Mouse (Mus musculus): ENCODE results near the gene Gpalpp1. TPM values are rescaled to one million over a fixed set of nuclear protein-coding genes. Genes with fewer than 3 reads are reported as not detected.

The Gpalpp1 gene
- polyA plus RNA-seq, 1 experiment from 2014 or later, result 11.0 TPM

DNA sequence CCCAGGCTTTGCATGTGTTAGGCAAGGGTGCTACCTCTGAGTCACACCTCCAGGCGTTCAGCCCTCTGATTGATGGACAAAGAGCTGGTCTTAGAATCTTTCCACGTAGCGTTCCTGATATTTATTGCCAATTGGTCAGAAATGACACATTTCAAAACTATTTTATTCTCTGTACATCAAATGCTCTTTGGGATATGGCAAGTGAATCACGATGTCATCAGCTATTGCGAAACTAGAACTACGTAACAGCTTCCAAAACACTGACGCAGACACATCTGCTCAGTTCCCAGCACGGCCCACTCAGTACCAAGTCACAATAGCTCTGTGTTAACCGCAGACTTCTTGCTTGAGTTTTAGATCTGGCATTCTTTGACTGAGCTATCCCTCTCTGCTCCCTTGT lies 11.0 kb downstream of the Gpalpp1 start:
- Histone ChIP-seq H3K4me3 (ENCODE audit: control insufficient read depth in 1 of 2, insufficient read depth in 1 of 2, low read depth in 1 of 2, low read length in 2 of 2) (no peak overlapping the region), H3K4me1 (ENCODE audit: control insufficient read depth in 2 of 2, insufficient read depth in 2 of 2, low read length in 2 of 2) (no peaks in the 10 kb centered on the region), H3K36me3 (ENCODE audit: control insufficient read depth, insufficient read depth, low read length) (peaks cover 79% of the 10 kb centered on the region), H3K4me2 (ENCODE audit: low read length) (no peak overlapping the region), H3K27ac (replicated peaks in 1 of 2; ENCODE audit: control insufficient read depth in 1 of 2, insufficient read depth in 1 of 2, low read depth in 2 of 2, low read length in 2 of 2) (no peak overlapping the region), H3K9ac (ENCODE audit: low read length) (no peak overlapping the region), H3K27me3 (ENCODE audit: control insufficient read depth, insufficient read depth, low read length) (no peaks in the 10 kb centered on the region), H3K9me3 (ENCODE audit: control insufficient read depth, low read length) (no peaks in the 10 kb centered on the region)
- ATAC-seq (ENCODE audit: insufficient number of reproducible peaks, insufficient read depth, low FRiP score, low read depth), result no peak
- 94% methylated on average over 9 of the region's 9 CpGs for WGBS

DNA sequence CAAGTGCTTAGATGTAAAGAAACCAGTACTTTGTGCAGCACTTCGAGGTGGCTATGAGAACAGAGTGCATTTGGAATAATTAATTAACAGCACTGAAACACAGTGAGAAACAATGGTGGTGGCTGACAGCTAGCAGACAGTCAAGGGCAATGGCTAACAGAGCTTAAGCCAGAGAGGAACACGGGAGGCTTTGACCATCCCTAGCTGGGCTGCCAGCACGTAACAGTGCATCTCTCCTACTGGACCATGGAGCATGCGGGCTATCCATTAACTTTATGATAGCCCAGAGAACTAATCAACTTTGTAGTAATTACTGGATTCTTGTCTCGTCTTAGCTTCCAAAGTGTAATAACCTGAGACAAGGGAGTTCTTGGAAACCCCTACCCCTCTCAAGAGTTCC lies 12.7 kb downstream of the Gpalpp1 start:
- no peaks in the 10 kb centered on the region for H3K9me3 ChIP-seq (ENCODE audit: control insufficient read depth, low read length)
- H3K36me3 ChIP-seq (ENCODE audit: control insufficient read depth, insufficient read depth, low read length), result peaks cover 83% of the 10 kb centered on the region
- H3K27me3 ChIP-seq (ENCODE audit: control insufficient read depth, insufficient read depth, low read length), result no peaks in the 10 kb centered on the region
- ATAC-seq (ENCODE audit: insufficient number of reproducible peaks, insufficient read depth, low FRiP score, low read depth), result no peak
- H3K4me3 ChIP-seq (ENCODE audit: control insufficient read depth in 1 of 2, insufficient read depth in 1 of 2, low read depth in 1 of 2, low read length in 2 of 2), result no peak overlapping the region
- no peak overlapping the region for H3K27ac ChIP-seq (replicated peaks in 1 of 2; ENCODE audit: control insufficient read depth in 1 of 2, insufficient read depth in 1 of 2, low read depth in 2 of 2, low read length in 2 of 2)
- 94% methylated on average over 5 of the region's 5 CpGs for WGBS
- no peak overlapping the region for H3K9ac ChIP-seq (ENCODE audit: low read length)
- H3K4me2 ChIP-seq (ENCODE audit: low read length), result no peak overlapping the region
- no peaks in the 10 kb centered on the region for H3K4me1 ChIP-seq (ENCODE audit: control insufficient read depth in 2 of 2, insufficient read depth in 2 of 2, low read length in 2 of 2)

DNA sequence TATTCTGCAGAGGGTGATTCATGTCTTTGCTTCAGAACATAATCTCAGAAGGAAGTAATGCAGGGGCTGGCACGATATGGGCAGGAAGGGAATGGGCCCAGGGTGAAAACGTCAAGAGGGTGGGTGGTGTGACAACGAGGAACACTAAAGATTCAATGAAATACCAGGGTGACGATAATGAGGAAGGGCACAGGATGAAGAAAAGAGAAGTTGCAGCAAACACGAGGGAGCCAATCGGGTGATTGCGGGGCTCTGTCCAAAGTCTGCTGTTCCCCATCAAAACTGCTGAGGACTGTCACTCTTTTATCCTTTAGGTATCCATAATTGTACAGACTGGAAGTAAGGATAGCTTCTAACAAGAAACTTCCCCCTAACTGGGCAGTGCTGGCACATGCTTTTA lies 13.3 kb downstream of the Gpalpp1 start:
- Histone ChIP-seq H3K27me3 (ENCODE audit: control insufficient read depth, insufficient read depth, low read length) (no peaks in the 10 kb centered on the region), H3K4me3 (ENCODE audit: control insufficient read depth in 1 of 2, insufficient read depth in 1 of 2, low read depth in 1 of 2, low read length in 2 of 2) (no peak overlapping the region), H3K27ac (replicated peaks in 1 of 2; ENCODE audit: control insufficient read depth in 1 of 2, insufficient read depth in 1 of 2, low read depth in 2 of 2, low read length in 2 of 2) (no peak overlapping the region), H3K9me3 (ENCODE audit: control insufficient read depth, low read length) (no peaks in the 10 kb centered on the region), H3K36me3 (ENCODE audit: control insufficient read depth, insufficient read depth, low read length) (peaks cover 82% of the 10 kb centered on the region), H3K4me1 (ENCODE audit: control insufficient read depth in 2 of 2, insufficient read depth in 2 of 2, low read length in 2 of 2) (no peaks in the 10 kb centered on the region), H3K4me2 (ENCODE audit: low read length) (no peak overlapping the region), H3K9ac (ENCODE audit: low read length) (no peak overlapping the region)
- ATAC-seq (ENCODE audit: insufficient number of reproducible peaks, insufficient read depth, low FRiP score, low read depth), result no peak
- WGBS, result 83% methylated on average over 7 of the region's 7 CpGs

DNA sequence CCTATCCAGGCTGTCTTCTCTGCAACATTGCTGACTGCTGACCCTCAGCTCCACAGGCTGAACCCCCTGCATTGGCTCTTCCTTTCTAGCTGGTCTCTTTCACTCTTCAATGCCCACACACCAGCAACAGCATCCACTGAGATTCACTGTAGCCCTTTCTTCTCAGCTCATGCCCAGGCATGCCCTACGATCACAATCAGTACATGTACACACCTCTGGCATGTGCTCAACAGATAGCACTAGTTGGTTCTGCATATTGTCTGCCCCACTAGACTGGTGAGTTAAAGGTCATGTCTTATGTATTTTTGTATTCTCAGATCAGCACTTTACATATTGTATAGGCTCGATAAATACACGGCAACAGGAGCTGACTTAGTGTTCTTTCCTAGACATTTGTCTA lies 26.4 kb downstream of the Gpalpp1 start:
- no peak overlapping the region for H3K9ac ChIP-seq (ENCODE audit: low read length)
- WGBS, result 50% methylated on average over 3 of the region's 3 CpGs
- H3K4me1 ChIP-seq (ENCODE audit: control insufficient read depth in 2 of 2, insufficient read depth in 2 of 2, low read length in 2 of 2), result peaks cover 0 to 2% of the 10 kb centered on the region in 2 experiments; a peak in 1 of 4 replicates
- peaks cover 4% of the 10 kb centered on the region; the same call in 1 of the 2 replicates for H3K36me3 ChIP-seq (ENCODE audit: control insufficient read depth, insufficient read depth, low read length)
- no peak overlapping the region for H3K27ac ChIP-seq (replicated peaks in 1 of 2; ENCODE audit: control insufficient read depth in 1 of 2, insufficient read depth in 1 of 2, low read depth in 2 of 2, low read length in 2 of 2)
- H3K4me2 ChIP-seq (ENCODE audit: low read length), result no peak overlapping the region
- H3K4me3 ChIP-seq (ENCODE audit: control insufficient read depth in 1 of 2, insufficient read depth in 1 of 2, low read depth in 1 of 2, low read length in 2 of 2), result no peak overlapping the region
- no peaks in the 10 kb centered on the region for H3K27me3 ChIP-seq (ENCODE audit: control insufficient read depth, insufficient read depth, low read length)
- no peaks in the 10 kb centered on the region for H3K9me3 ChIP-seq (ENCODE audit: control insufficient read depth, low read length)
- no peak for ATAC-seq (ENCODE audit: insufficient number of reproducible peaks, insufficient read depth, low FRiP score, low read depth)

DNA sequence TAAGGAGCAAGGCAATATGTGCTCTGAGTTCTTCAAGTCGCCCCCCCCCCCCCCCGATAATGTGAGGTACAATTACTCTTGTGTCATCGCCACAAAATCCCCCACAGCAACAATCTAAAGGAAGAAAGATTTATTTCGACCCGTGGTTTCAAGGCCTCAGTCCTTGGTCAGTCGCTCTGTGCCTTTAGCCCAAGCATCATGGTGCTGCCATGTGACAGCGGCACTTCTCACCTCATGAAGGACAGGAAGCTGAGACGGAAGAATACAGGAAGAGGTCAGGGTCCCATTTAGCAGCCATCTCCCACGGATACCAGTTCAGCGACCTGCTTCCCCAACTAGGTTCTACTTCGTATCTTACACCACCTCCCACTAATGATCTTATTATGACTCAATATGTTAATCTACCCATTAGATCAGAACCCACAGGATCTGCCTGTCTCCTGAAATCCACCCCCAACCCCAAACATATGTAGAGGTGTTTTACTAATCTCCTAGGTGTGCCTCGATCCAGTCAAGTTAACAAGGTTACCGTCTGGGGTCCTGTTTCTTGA lies 28.4 kb downstream of the Gpalpp1 start:
- H3K4me3 ChIP-seq (ENCODE audit: control insufficient read depth in 1 of 2, insufficient read depth in 1 of 2, low read depth in 1 of 2, low read length in 2 of 2), result no peak overlapping the region
- H3K4me1 ChIP-seq (ENCODE audit: control insufficient read depth in 2 of 2, insufficient read depth in 2 of 2, low read length in 2 of 2), result peaks cover 0 to 2% of the 10 kb centered on the region in 2 experiments; a peak in 1 of 4 replicates
- ATAC-seq (ENCODE audit: insufficient number of reproducible peaks, insufficient read depth, low FRiP score, low read depth), result no peak
- H3K9me3 ChIP-seq (ENCODE audit: control insufficient read depth, low read length), result no peaks in the 10 kb centered on the region
- WGBS, result 90% methylated on average over 12 of the region's 13 CpGs
- H3K27me3 ChIP-seq (ENCODE audit: control insufficient read depth, insufficient read depth, low read length), result no peaks in the 10 kb centered on the region
- H3K9ac ChIP-seq (ENCODE audit: low read length), result no peak overlapping the region
- H3K27ac ChIP-seq (replicated peaks in 1 of 2; ENCODE audit: control insufficient read depth in 1 of 2, insufficient read depth in 1 of 2, low read depth in 2 of 2, low read length in 2 of 2), result no peak overlapping the region
- no peak overlapping the region for H3K4me2 ChIP-seq (ENCODE audit: low read length)
- no peaks in the 10 kb centered on the region for H3K36me3 ChIP-seq (ENCODE audit: control insufficient read depth, insufficient read depth, low read length)

- 55% methylated on average over 11 of the region's 11 CpGs for WGBS
- ATAC-seq (ENCODE audit: insufficient number of reproducible peaks, insufficient read depth, low FRiP score, low read depth), result no peak
- no peaks in the 10 kb centered on the region for H3K9me3 ChIP-seq (ENCODE audit: control insufficient read depth, low read length)
Measured at GRCm38 (mm10) chr14:76081451-76081850, 29.1 kb downstream of the Gpalpp1 start.

GRCm38 (mm10) chr14:76077088-76077491 lies 33.5 kb downstream of the Gpalpp1 start:
- 41% methylated on average over 9 of the region's 9 CpGs for WGBS
- no peak overlapping the region for H3K9ac ChIP-seq (ENCODE audit: low read length)
- no peaks in the 10 kb centered on the region for H3K27me3 ChIP-seq (ENCODE audit: control insufficient read depth, insufficient read depth, low read length)
- no peak overlapping the region for H3K4me2 ChIP-seq (ENCODE audit: low read length)
- no peaks in the 10 kb centered on the region for H3K4me1 ChIP-seq (ENCODE audit: control insufficient read depth in 2 of 2, insufficient read depth in 2 of 2, low read length in 2 of 2)
- H3K9me3 ChIP-seq (ENCODE audit: control insufficient read depth, low read length), result no peaks in the 10 kb centered on the region
- ATAC-seq (ENCODE audit: insufficient number of reproducible peaks, insufficient read depth, low FRiP score, low read depth), result no peak
- no peak overlapping the region for H3K27ac ChIP-seq (replicated peaks in 1 of 2; ENCODE audit: control insufficient read depth in 1 of 2, insufficient read depth in 1 of 2, low read depth in 2 of 2, low read length in 2 of 2)
- H3K36me3 ChIP-seq (ENCODE audit: control insufficient read depth, insufficient read depth, low read length), result no peaks in the 10 kb centered on the region
- no peak overlapping the region for H3K4me3 ChIP-seq (ENCODE audit: control insufficient read depth in 1 of 2, insufficient read depth in 1 of 2, low read depth in 1 of 2, low read length in 2 of 2)

More at GRCm38 (mm10) chr14:76081451-76081850, 29.1 kb downstream of the Gpalpp1 start:
- Histone ChIP-seq H3K4me2 (ENCODE audit: low read length) (no peak overlapping the region), H3K27me3 (ENCODE audit: control insufficient read depth, insufficient read depth, low read length) (no peaks in the 10 kb centered on the region), H3K27ac (replicated peaks in 1 of 2; ENCODE audit: control insufficient read depth in 1 of 2, insufficient read depth in 1 of 2, low read depth in 2 of 2, low read length in 2 of 2) (no peak overlapping the region), H3K4me3 (ENCODE audit: control insufficient read depth in 1 of 2, insufficient read depth in 1 of 2, low read depth in 1 of 2, low read length in 2 of 2) (no peak overlapping the region), H3K36me3 (ENCODE audit: control insufficient read depth, insufficient read depth, low read length) (no peaks in the 10 kb centered on the region), H3K9ac (ENCODE audit: low read length) (no peak overlapping the region), H3K4me1 (ENCODE audit: control insufficient read depth in 2 of 2, insufficient read depth in 2 of 2, low read length in 2 of 2) (peaks cover 0 to 2% of the 10 kb centered on the region in 2 experiments; a peak in 1 of 4 replicates)

GRCm38 (mm10) chr14:76076602-76077001 lies 34.0 kb downstream of the Gpalpp1 start:
- Histone ChIP-seq H3K4me1 (ENCODE audit: control insufficient read depth in 2 of 2, insufficient read depth in 2 of 2, low read length in 2 of 2) (no peaks in the 10 kb centered on the region), H3K36me3 (ENCODE audit: control insufficient read depth, insufficient read depth, low read length) (no peaks in the 10 kb centered on the region), H3K4me3 (ENCODE audit: control insufficient read depth in 1 of 2, insufficient read depth in 1 of 2, low read depth in 1 of 2, low read length in 2 of 2) (no peak overlapping the region), H3K9ac (ENCODE audit: low read length) (no peak overlapping the region), H3K9me3 (ENCODE audit: control insufficient read depth, low read length) (no peaks in the 10 kb centered on the region), H3K27me3 (ENCODE audit: control insufficient read depth, insufficient read depth, low read length) (no peaks in the 10 kb centered on the region), H3K4me2 (ENCODE audit: low read length) (no peak overlapping the region), H3K27ac (replicated peaks in 1 of 2; ENCODE audit: control insufficient read depth in 1 of 2, insufficient read depth in 1 of 2, low read depth in 2 of 2, low read length in 2 of 2) (no peak overlapping the region)
- 67% methylated on average over 4 of the region's 4 CpGs for WGBS
- no peak for ATAC-seq (ENCODE audit: insufficient number of reproducible peaks, insufficient read depth, low FRiP score, low read depth)

Data from heart, embryonic 14.5 days (tissue).